Mouse (Mus musculus) forebrain, embryonic 15.5 days (tissue): Measurements from ENCODE around the gene Rfx5. TPM values are rescaled to one million over a fixed set of nuclear protein-coding genes. Genes with fewer than 3 reads are reported as not detected.
"Not testable (repeated sequence)": the region's sequence is repeated elsewhere in the genome, so short reads cannot be mapped to it uniquely, and the experiment has no call there.

ENCODE experiments used
- ATAC-seq: fragments of 200-750 bp; cut with Nextera tagmentation; replicated peaks from 2 replicates; pipeline ENCODE4 v1.8.0; 2017; ENCODE audit warnings: mild to moderate bottlenecking, moderate TSS enrichment, moderate library complexity
- H3K27ac ChIP-seq: fragments of 300-500 bp; sonication (generic); replicated peaks from 2 replicates; pipeline ENCODE4 v1.5.1; 2015; ENCODE audit warnings: mild to moderate bottlenecking, inconsistent platforms
- H3K27me3 ChIP-seq: fragments of 300-500 bp; sonication (generic); 2 replicates; pipeline ENCODE4 v1.6.1; 2015; ENCODE audit warnings: inconsistent platforms
- H3K36me3 ChIP-seq: fragments of 300-500 bp; sonication (generic); 2 replicates; pipeline ENCODE4 v1.6.1; 2015; ENCODE audit warnings: mild to moderate bottlenecking, inconsistent platforms
- H3K4me1 ChIP-seq: fragments of 300-500 bp; sonication (generic); 2 replicates; pipeline ENCODE4 v1.6.1; 2015; ENCODE audit warnings: inconsistent platforms
- H3K4me2 ChIP-seq: fragments of 300-500 bp; sonication (generic); replicated peaks from 2 replicates; pipeline ENCODE4 v1.6.1; 2015; ENCODE audit warnings: mild to moderate bottlenecking, inconsistent platforms
- H3K4me3 ChIP-seq: fragments of 300-500 bp; sonication (generic); 2 replicates; pipeline ENCODE4 v1.5.1; 2015; ENCODE audit warnings: mild to moderate bottlenecking, inconsistent platforms
- H3K9ac ChIP-seq: fragments of 300-500 bp; sonication (generic); replicated peaks from 2 replicates; pipeline ENCODE4 v1.6.1; 2015; ENCODE audit warnings: mild to moderate bottlenecking, inconsistent platforms
- H3K9me3 ChIP-seq: fragments of 300-500 bp; sonication (generic); 2 replicates; pipeline ENCODE4 v1.6.1; 2016; ENCODE audit warnings: inconsistent platforms
- WGBS: fragments of 180-500 bp; shearing (Covaris S2); methylation state at CpG from one replicate; pipeline ENCODE4 v1.1.7; 2015; ENCODE audit warnings: mixed read lengths; 5-methylcytosine and 5-hydroxymethylcytosine counted together
- polyA plus RNA-seq: library from polyadenylated mRNA; unstranded; fragments of >200 nt; fragmentation: Nextera tagmentation; extraction: Ambion mirVana; gene quantifications from 2 replicates; pipeline ENCODE4 v1.2.1, GENCODE M21; 2015

Rfx5 gene
- polyA plus RNA-seq, 1 experiment from 2014 or later = 5.4 TPM

DNA sequence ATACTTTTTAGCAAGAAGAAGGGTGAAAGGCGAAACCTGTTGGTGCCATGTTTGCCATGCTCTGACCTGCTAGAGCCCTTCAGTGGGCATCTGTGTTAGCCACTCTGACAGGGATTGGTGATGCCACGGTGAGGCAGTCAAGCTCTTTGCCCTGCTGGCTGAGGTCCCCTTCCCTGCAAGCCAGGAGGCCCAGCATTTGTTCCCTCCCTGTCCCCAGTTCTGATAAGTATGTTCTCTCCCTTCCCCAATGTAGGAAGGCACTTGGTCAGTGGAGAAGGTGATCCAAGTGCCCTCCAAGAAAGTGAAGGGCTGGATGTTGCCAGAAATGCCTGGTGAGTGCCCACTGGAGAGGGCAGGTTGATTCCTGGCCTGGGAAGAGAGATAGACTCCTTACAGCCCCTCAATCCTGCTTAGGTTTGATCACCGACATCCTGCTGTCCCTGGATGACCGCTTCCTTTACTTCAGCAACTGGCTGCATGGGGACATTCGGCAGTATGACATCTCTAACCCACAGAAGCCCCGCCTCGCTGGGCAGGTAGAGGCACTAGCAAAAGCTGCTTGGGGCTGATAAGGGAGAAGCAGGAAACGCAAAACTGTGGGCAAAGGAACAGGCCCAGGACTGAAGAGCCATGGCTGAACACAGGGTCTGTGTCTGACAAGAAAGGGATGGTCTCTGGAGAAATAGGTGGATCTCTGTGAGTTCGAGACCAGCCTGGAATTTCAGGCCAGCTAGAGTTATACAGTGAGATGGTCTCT is 11.5 kb upstream of the Rfx5 start:
- ATAC-seq, H3K4me1 ChIP-seq, H3K4me2 ChIP-seq, H3K36me3 ChIP-seq, H3K9me3 ChIP-seq, H3K27me3 ChIP-seq, H3K4me3 ChIP-seq, H3K9ac ChIP-seq, H3K27ac ChIP-seq: not testable (repeated sequence)
- 82% methylated on average over 9 of the region's 9 CpGs for WGBS

DNA sequence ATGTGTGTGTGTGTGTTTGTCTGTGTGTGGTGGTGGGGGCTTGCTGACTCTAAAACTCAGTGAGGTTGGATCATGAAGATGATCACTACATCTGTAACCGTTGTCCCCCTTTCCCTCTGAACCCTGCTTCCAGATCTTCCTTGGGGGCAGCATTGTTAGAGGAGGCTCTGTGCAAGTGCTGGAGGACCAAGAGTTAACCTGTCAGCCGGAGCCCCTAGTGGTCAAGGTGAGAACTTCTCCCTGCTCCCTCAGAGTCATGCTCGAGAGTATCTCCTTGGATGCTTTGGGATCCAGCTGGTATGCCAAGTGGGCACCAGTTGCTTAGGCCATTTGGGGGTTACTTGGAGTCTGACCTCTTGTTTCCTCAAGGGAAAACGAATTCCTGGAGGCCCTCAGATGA is 10.2 kb upstream of the Rfx5 start:
- not testable (repeated sequence) for H3K9ac ChIP-seq, H3K36me3 ChIP-seq, H3K9me3 ChIP-seq, H3K4me3 ChIP-seq, H3K27me3 ChIP-seq, H3K4me1 ChIP-seq, ATAC-seq, H3K4me2 ChIP-seq, H3K27ac ChIP-seq
- 21% methylated on average over 4 of the region's 4 CpGs for WGBS

DNA sequence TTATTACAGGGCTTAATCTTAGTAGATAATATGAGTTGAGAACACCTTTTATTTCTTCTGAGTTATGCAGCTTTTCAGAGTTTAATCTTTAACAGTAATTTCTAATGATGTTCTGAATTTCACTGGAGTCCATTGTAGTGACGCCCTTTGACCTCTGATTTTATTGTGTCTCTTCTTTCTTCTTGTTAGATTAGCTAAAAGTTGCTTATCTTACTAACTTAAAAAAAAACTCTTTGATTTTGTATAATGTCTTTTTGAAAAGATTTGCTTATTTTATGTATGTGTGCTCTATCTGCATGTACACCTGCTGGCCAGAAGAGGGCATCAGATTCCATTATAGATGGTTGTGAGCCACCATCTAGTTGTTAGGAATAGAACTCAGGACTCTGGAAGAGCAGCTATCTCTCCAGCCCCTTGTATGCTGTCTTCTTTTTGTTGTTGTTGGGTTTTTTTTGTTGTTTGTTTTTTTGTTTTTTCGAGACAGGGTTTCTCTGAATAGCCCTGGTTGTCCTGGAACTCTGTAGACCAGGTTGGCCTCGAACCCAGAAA is 5.7 kb upstream of the Rfx5 start:
- WGBS = 74% methylated on average over 3 of the region's 3 CpGs
- H3K9ac ChIP-seq = no peak overlapping the region
- no peak for ATAC-seq

DNA sequence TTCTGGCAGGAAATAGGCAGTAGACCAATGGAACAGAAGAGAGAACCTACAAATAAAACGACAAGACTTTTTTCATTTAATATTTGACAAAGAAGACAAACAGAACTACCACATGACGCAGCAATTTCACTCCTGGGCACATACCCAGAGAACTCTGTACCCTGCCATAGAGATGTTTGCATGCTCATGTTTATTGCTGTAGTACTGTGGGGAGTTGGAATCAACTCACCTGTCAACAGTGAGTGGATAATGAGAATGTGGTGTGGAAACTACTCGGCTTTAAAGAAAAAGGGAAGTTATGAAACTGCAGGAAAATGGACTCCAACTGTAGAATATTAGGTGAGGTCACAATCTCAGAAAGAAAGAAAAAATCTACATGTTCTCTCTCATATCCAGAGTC is 4.2 kb upstream of the Rfx5 start:
- ATAC-seq = no peak
- Histone ChIP-seq H3K36me3 (no peaks in the 10 kb centered on the region), H3K4me3 (no peak overlapping the region), H3K9me3 (no peaks in the 10 kb centered on the region), H3K4me2 (no peak overlapping the region), H3K27ac (no peak overlapping the region), H3K27me3 (no peaks in the 10 kb centered on the region), H3K9ac (no peak overlapping the region), H3K4me1 (peaks cover 12% of the 10 kb centered on the region)
- WGBS = 79% methylated on average over 3 of the region's 3 CpGs

More for the DNA sequence above, 5.7 kb upstream of the Rfx5 start:
- Histone ChIP-seq H3K27ac (no peak overlapping the region), H3K4me3 (no peak overlapping the region), H3K36me3 (no peaks in the 10 kb centered on the region), H3K4me1 (peaks cover 6% of the 10 kb centered on the region), H3K9me3 (no peaks in the 10 kb centered on the region), H3K4me2 (no peak overlapping the region), H3K27me3 (no peaks in the 10 kb centered on the region)

DNA sequence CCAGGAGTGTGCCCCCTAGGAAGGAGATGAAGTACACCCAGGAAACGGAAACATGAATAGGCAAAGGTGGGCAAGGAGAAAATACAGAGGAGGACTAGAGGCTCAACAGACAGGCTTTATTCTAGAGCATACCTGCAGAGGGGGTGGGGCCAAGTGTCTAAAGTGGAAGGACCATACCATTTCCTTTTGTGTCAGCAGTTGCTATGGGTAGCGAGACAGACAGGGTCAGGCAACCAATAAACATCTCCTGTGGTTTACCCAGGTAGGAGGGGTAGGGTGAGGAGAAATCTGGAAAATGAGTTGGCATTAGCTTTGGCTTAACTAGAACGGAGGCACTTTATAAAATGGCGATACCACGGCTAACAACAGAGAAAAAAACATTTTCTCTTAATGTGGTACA is 1.1 kb upstream of the Rfx5 start:
- Histone ChIP-seq H3K9ac (0 out of 2 replicates have a peak overlapping the region, but pooled peaks have one; percentile 82), H3K4me3 (peak overlapping the region; percentile 74), H3K27me3 (no peaks in the 10 kb centered on the region), H3K27ac (no peak overlapping the region), H3K36me3 (peaks cover 6% of the 10 kb centered on the region), H3K4me2 (peak overlapping the region; percentile 63), H3K9me3 (no peaks in the 10 kb centered on the region), H3K4me1 (peaks cover 23% of the 10 kb centered on the region)
- WGBS = 71% methylated on average over 5 of the region's 5 CpGs
- no peak for ATAC-seq

DNA sequence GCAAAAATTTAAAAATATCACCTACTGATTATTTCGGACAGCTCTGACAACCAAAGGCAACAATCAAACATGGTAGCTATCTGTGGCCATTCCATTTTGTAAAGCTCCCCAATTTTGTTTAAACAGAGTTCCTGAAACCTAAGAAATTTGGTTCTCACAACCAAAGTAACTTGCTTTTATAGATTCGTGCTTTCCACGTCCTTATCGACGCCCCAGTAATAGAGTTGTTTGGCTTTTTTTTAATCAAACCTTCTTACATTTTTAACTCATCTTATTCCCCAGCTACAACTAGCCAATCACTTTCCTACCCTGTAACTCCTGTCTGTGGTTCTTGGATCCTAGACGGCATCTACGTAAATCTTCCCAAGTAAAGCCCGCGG is 501 bp upstream of the Rfx5 start:
- peak overlapping the region; percentile 74 for H3K4me3 ChIP-seq
- peak overlapping the region; percentile 63 for H3K4me2 ChIP-seq
- peak overlapping the region; percentile 82 for H3K9ac ChIP-seq
- H3K4me1 ChIP-seq = peaks cover 23% of the 10 kb centered on the region
- ATAC-seq = peak; percentile 28; the same call in 1 of the 2 replicates
- H3K36me3 ChIP-seq = peaks cover 11% of the 10 kb centered on the region
- H3K27me3 ChIP-seq = no peaks in the 10 kb centered on the region
- WGBS = 13% methylated on average over 9 of the region's 9 CpGs
- H3K9me3 ChIP-seq = no peaks in the 10 kb centered on the region
- peak overlapping the region; percentile 93 for H3K27ac ChIP-seq

DNA sequence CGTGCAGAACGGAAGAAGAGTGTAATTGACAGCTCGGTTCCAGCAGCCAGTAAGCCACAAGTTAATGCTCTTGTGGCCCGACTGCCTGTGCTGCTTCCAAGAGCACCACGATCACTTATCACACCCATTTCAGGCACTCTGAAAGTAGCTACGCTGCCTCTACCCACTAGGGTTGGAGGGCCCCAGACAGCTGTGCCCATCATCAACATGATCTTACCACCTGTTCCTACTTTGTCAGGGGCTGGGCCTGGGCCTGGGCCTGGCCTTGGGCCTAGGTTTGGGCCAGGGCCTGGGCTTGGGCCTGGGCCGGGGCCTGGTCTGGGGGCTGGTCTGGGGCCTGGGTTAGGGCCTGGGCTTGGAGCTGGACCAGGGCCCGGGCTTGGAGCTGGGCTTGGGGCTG is 4.4 kb downstream of the Rfx5 start:
- Histone ChIP-seq H3K9me3 (no peaks in the 10 kb centered on the region), H3K4me2 (no peak overlapping the region), H3K4me1 (peaks cover 15% of the 10 kb centered on the region), H3K36me3 (peaks cover 16% of the 10 kb centered on the region), H3K27me3 (no peaks in the 10 kb centered on the region), H3K4me3 (no peak overlapping the region), H3K9ac (no peak overlapping the region), H3K27ac (no peak overlapping the region)
- ATAC-seq = no peak
- 92% methylated on average over 8 of the region's 8 CpGs for WGBS

DNA sequence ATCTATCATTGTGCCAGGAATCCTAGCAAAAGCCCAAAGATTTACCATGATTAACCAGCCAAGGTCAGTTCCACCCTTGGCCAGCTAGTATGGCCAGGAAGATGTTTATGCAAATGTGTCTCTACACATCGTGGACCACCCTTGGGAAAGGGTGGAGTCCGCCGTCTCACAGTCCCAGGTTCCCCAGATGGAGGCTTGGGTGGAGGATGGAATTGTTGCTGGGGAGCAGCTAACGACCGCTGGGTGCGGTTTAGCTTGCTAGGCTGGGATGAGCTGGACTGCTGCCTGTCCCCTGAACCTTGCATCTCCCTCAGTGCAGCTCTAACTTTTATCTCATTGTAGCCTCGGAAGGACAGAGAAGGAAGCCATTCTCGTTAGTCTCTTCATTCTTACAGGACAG is 6.0 kb downstream of the Rfx5 start:
- no peak overlapping the region for H3K9ac ChIP-seq
- 52% methylated on average over 8 of the region's 8 CpGs for WGBS

DNA sequence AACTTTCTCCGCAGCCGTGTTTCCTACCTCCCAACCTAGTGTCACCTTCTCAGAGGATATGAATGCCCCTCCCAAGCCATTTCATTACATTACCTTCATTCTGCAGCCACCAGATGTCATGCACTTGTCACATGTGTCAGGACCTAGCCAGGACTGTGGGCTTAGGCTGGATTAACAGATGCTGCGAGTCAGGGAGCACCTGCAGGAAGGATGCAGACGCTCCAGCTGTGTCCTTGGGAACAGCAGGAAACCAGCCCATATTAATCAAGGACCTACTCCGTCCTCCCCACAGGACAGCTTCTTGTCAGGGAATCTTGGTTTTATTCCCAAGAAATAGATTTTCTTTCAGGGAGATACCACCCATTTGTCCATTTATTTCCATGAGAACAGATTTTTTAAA is 6.4 kb downstream of the Rfx5 start:
- Histone ChIP-seq H3K4me1 (peaks cover 3% of the 10 kb centered on the region), H3K4me2 (no peak overlapping the region), H3K9ac (no peak overlapping the region; the same call in 1 of the 2 replicates), H3K9me3 (no peaks in the 10 kb centered on the region), H3K4me3 (no peak overlapping the region), H3K36me3 (peaks cover 16% of the 10 kb centered on the region), H3K27ac (no peak overlapping the region), H3K27me3 (no peaks in the 10 kb centered on the region)
- 56% methylated on average over 5 of the region's 5 CpGs for WGBS
- ATAC-seq = no peak

More for the DNA sequence above, 6.0 kb downstream of the Rfx5 start:
- H3K9me3 ChIP-seq = no peaks in the 10 kb centered on the region
- ATAC-seq = no peak
- no peaks in the 10 kb centered on the region for H3K27me3 ChIP-seq
- H3K4me3 ChIP-seq = no peak overlapping the region
- H3K4me2 ChIP-seq = no peak overlapping the region
- H3K27ac ChIP-seq = no peak overlapping the region
- H3K4me1 ChIP-seq = peaks cover 8% of the 10 kb centered on the region
- H3K36me3 ChIP-seq = peaks cover 16% of the 10 kb centered on the region

DNA sequence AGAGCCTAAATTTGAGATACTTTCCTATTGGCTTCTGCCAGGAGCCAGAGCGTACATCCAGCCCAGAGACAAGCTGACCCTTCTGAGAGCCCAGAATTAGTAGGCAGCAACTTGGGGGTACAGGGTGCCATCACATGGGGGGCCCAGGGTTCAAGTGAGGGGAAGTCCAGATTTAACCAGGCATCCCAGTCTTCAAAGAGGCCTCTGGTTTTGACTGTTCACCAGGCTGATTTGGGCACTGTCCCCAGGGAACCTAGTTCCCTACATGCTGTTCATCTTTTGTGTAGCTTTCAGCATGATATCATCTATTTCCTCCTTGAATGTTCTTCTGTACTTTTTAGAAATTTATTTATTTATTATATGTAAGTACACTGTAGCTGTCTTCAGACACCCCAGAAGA is 11.1 kb downstream of the Rfx5 start:
- Histone ChIP-seq H3K4me2 (no peak overlapping the region), H3K9me3 (no peaks in the 10 kb centered on the region), H3K36me3 (no peaks in the 10 kb centered on the region), H3K9ac (no peak overlapping the region), H3K27ac (no peak overlapping the region), H3K4me3 (no peak overlapping the region), H3K27me3 (no peaks in the 10 kb centered on the region), H3K4me1 (no peaks in the 10 kb centered on the region)
- 88% methylated on average over 1 of the region's 1 CpGs for WGBS
- ATAC-seq = no peak

DNA sequence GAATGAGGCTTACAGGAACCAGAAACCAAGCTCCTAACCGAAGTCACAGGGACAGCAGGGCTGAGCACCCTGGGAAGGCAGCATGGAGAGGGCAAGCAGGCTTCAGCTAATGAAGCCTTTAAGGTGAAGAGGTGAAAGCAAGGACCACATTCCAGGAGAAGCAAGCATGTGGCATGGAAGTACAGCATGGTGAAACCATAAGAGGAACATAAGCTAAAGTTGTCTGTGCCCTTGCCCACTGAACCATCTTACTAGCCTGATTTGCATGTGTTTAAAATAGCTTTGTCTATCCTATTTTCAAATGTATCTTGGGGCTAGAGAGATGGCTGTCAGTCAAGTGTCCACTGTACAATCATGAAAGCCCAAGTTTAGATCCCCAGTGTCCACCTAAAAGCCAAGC is 12.0 kb downstream of the Rfx5 start:
- no peak for ATAC-seq
- 78% methylated on average over 1 of the region's 1 CpGs for WGBS

DNA sequence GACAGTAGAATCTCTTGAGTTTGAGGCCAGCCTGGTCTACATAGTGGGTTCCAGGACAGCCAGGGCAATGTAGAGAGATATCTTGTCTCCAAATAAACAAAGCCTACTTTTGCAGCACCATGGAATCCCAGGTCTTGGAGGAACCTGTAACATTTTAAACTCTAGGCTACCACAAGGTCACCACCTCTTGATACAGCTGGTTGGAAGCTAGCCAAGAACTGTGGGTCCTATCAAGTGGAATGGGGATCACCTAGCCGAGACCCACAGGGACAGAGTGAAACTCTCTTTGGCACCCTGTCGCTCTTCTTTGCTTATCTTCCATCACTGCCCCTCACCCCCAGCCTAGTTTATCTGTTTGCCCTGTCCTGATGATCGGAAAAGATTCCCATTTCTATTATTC is 18.7 kb downstream of the Rfx5 start:
- Histone ChIP-seq H3K4me1 (peaks cover 18% of the 10 kb centered on the region), H3K4me2 (no peak overlapping the region), H3K4me3 (no peak overlapping the region), H3K36me3 (peaks cover 5% of the 10 kb centered on the region; the same call in 1 of the 2 replicates), H3K9ac (no peak overlapping the region), H3K27ac (no peak overlapping the region), H3K27me3 (no peaks in the 10 kb centered on the region), H3K9me3 (no peaks in the 10 kb centered on the region)
- ATAC-seq = no peak
- 90% methylated on average over 3 of the region's 3 CpGs for WGBS

More for the DNA sequence above, 12.0 kb downstream of the Rfx5 start:
- no peak overlapping the region for H3K9ac ChIP-seq
- no peaks in the 10 kb centered on the region for H3K36me3 ChIP-seq
- no peak overlapping the region for H3K27ac ChIP-seq
- no peaks in the 10 kb centered on the region for H3K27me3 ChIP-seq
- no peaks in the 10 kb centered on the region for H3K4me1 ChIP-seq
- no peaks in the 10 kb centered on the region for H3K9me3 ChIP-seq
- no peak overlapping the region for H3K4me2 ChIP-seq
- no peak overlapping the region for H3K4me3 ChIP-seq

DNA sequence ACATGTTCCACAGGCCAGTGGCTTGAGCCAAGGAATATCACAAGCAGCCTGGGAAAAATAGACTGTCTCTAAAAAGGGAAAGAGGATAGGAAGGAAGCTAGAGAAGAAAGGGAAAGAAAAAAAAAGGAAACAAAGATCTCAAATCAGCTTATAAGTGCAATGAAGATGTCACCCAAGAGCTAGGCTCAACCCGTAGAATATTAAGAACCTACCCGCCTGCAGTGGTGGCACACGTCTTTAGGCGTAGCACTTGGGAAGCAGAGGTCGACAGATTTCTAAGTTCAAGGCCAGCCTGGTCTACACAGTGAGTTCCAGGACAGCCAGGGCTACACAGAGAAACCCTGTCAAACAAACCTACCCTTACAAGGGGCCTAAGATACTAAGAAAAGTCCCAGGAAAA is 19.7 kb downstream of the Rfx5 start:
- no peak overlapping the region for H3K9ac ChIP-seq
- WGBS = 88% methylated on average over 5 of the region's 5 CpGs
- H3K36me3 ChIP-seq = peaks cover 5% of the 10 kb centered on the region; the same call in 1 of the 2 replicates
- ATAC-seq = no peak
- H3K9me3 ChIP-seq = no peaks in the 10 kb centered on the region
- peak overlapping the region; percentile 54; the same call in 1 of the 2 replicates for H3K4me2 ChIP-seq
- peaks cover 18% of the 10 kb centered on the region for H3K4me1 ChIP-seq
- no peak overlapping the region for H3K4me3 ChIP-seq
- H3K27me3 ChIP-seq = no peaks in the 10 kb centered on the region
- no peak overlapping the region for H3K27ac ChIP-seq
